8 mouse cellular contexts compared by ENCODE assay signal in genomic region chr3:89764119-89764724, GRCm38 (mm10). TPM values are rescaled to one million over a fixed set of nuclear protein-coding genes. Genes with fewer than 3 reads are reported as not detected.
DNase-seq lines count a peak whose midpoint lies in the region; ATAC-seq and TF ChIP-seq lines count a peak whose summit lies in the region.

TSS of gene Chrnb2 (minus strand) at chr3:89764632.

- no peaks in the 10 kb centered on the region for H3K9me3 ChIP-seq in heart, embryonic 12.5 days (replicated peaks)
- H3K9me3 ChIP-seq in liver, embryonic 11.5 days (ENCODE audit: control insufficient read depth, low read length) = no peaks in the 10 kb centered on the region

- 0 out of 2 replicates have a peak within 1 kb of the TSS, but pooled peaks have one; percentile 4 for H3K4me3 ChIP-seq in heart, embryonic 12.5 days
- H3K4me3 ChIP-seq in liver, embryonic 11.5 days (ENCODE audit: low read depth, low read length) = 0 out of 2 replicates have a peak within 1 kb of the TSS, but pooled peaks have one; percentile 3
- no peak within 1 kb of the TSS for H3K4me3 ChIP-seq in myocyte

- peak; percentile 88 for DNase-seq in CD4-positive, CD25-positive, alpha-beta regulatory T cell, adult 2 months (ENCODE audit: low read depth, low spot score)
- peak; percentile 73 for DNase-seq in brain, adult 2 months (ENCODE audit: low read depth, low spot score)
- DNase-seq in kidney, adult 9 months = peak; percentile 58
- DNase-seq in liver, embryonic 11.5 days (ENCODE audit: low spot score) = peak; percentile 84
- peak; percentile 84 for DNase-seq in splenic B cell, adult 2 months (ENCODE audit: low read depth, low spot score)

- H3K79me2 ChIP-seq in myocyte (ENCODE audit: control insufficient read depth, insufficient read depth) = no peaks in the 10 kb centered on the region

- no peak within 1 kb of the TSS for H3K27ac ChIP-seq in heart, embryonic 12.5 days (ENCODE audit: poor library complexity, severe bottlenecking)
- H3K27ac ChIP-seq in liver, embryonic 11.5 days (ENCODE audit: low read depth, low read length) = no peak within 1 kb of the TSS

- peak within 1 kb of the TSS; percentile 49 for H3K4me2 ChIP-seq in heart, embryonic 12.5 days
- peak within 1 kb of the TSS; percentile 48 for H3K4me2 ChIP-seq in liver, embryonic 11.5 days
- no peak within 1 kb of the TSS for H3K4me2 ChIP-seq in myocyte (ENCODE audit: low read depth)

- H3ac ChIP-seq in myocyte (ENCODE audit: control insufficient read depth, insufficient read length) = no peak within 1 kb of the TSS

- ATAC-seq in erythroblast, adult 5-6 weeks (replicated peaks; ENCODE audit: low FRiP score, poor library complexity, severe bottlenecking) = peak; percentile 56
- peak; percentile 73 for ATAC-seq in heart, embryonic 12.5 days (ENCODE audit: insufficient number of reproducible peaks, low FRiP score)
- ATAC-seq in liver, embryonic 11.5 days (replicated peaks; ENCODE audit: low FRiP score) = peak; percentile 75

- no peak for TF ChIP-seq POLR2A in myocyte (IDR thresholded peaks at IDR 0.05; ENCODE audit: insufficient read length, low read depth)

- H3K36me3 ChIP-seq in heart, embryonic 12.5 days = no peaks in the 10 kb centered on the region
- no peaks in the 10 kb centered on the region for H3K36me3 ChIP-seq in liver, embryonic 11.5 days (ENCODE audit: control insufficient read depth, insufficient read depth, low read length)
- H3K36me3 ChIP-seq in myocyte (ENCODE audit: control insufficient read depth, insufficient read depth) = no peaks in the 10 kb centered on the region
- no peaks in the 10 kb centered on the region; the same call in 1 of the 2 replicates for H3K36me3 ChIP-seq in splenic B cell, adult 2 months (ENCODE audit: control insufficient read depth, insufficient read depth, low read length, poor library complexity, severe bottlenecking)

- no peak within 1 kb of the TSS for H3K9ac ChIP-seq in heart, embryonic 12.5 days
- H3K9ac ChIP-seq in liver, embryonic 11.5 days (ENCODE audit: low read depth, low read length) = no peak within 1 kb of the TSS

- 0 out of 2 replicates have a peak, but pooled peaks cover 2% of the 10 kb centered on the region for H3K4me1 ChIP-seq in heart, embryonic 12.5 days (replicated peaks)
- no peaks in the 10 kb centered on the region for H3K4me1 ChIP-seq in liver, embryonic 11.5 days (replicated peaks; ENCODE audit: control insufficient read depth, insufficient read depth, low read length)

- peaks cover 50% of the 10 kb centered on the region for H3K27me3 ChIP-seq in heart, embryonic 12.5 days (replicated peaks)
- peaks cover 21% of the 10 kb centered on the region for H3K27me3 ChIP-seq in liver, embryonic 11.5 days (replicated peaks; ENCODE audit: control insufficient read depth, insufficient read depth, low read length)
- H3K27me3 ChIP-seq in myocyte (ENCODE audit: control insufficient read depth, insufficient read depth, insufficient read length) = peaks cover 32% of the 10 kb centered on the region
- H3K27me3 ChIP-seq in splenic B cell, adult 2 months (ENCODE audit: control insufficient read depth, insufficient read depth, low read length, poor library complexity, severe bottlenecking) = no peaks in the 10 kb centered on the region

- WGBS in heart, embryonic 12.5 days = 1% methylated on average over 36 of the region's 36 CpGs
- WGBS in liver, embryonic 11.5 days = 1% methylated on average over 36 of the region's 36 CpGs

TF ChIP-seq in myocyte, 11 proteins besides CTCF, POLR2A, EP300 and RAD21:
- no peak for TF ChIP-seq TCF12 (IDR thresholded peaks at IDR 0.05; ENCODE audit: insufficient read depth, poor library complexity, severe bottlenecking)
- TF ChIP-seq MYOG (IDR thresholded peaks at IDR 0.05; ENCODE audit: control insufficient read depth in 1 of 3, insufficient read depth in 1 of 3, insufficient read length in 2 of 3, low read depth in 2 of 3) = peak in 1 of 3 experiments; percentile 4
- no peak for TF ChIP-seq CEBPB (IDR thresholded peaks at IDR 0.05; ENCODE audit: insufficient read depth, poor library complexity, severe bottlenecking)
- peak in 1 of 3 experiments; percentile 2 for TF ChIP-seq MYOD1 (IDR thresholded peaks at IDR 0.05; ENCODE audit: control insufficient read depth in 1 of 3, insufficient read length in 2 of 3, low read depth in 2 of 3)
- TF ChIP-seq USF1 (IDR thresholded peaks at IDR 0.05; ENCODE audit: low read depth) = no peak
- peak; percentile 96 for TF ChIP-seq REST (IDR thresholded peaks at IDR 0.05; ENCODE audit: insufficient read depth, insufficient read length)

RNA-seq across cellular contexts. Expression of gene Chrnb2, which starts in this region (rescaled TPM):
- not detected in 2 replicates for total RNA-seq in erythroblast, adult 5-6 weeks (2015; ENCODE audit: low replicate concordance)
- total RNA-seq in erythroblast, adult 5-6 weeks (2017; ENCODE audit: low replicate concordance) = 0.09 and 0.84 TPM in 2 replicates
- polyA plus RNA-seq in heart, embryonic 12.5 days (2016; fragmentation: Nextera tagmentation; extraction: Ambion mirVana) = 0.32 and 0.36 TPM in 2 replicates
- polyA plus RNA-seq in liver, embryonic 11.5 days (2014; fragmentation: Nextera tagmentation; extraction: Ambion mirVana) = 0.34 and 0.36 TPM in 2 replicates
- polyA plus RNA-seq in myocyte (2012; fragmentation: generic; extraction: Trizol) = 0.42 TPM

Comparison
In these comparisons a context has a peak if more than half of its experiments do, and no peak if none do; other contexts are left out.
1. Peak in ATAC-seq in erythroblast, adult 5-6 weeks; RNA of the gene not detected or under 1 TPM.
2. Peak in ATAC-seq, H3K4me3 ChIP-seq and H3K4me2 ChIP-seq in heart, embryonic 12.5 days; RNA of the gene not detected or under 1 TPM.
3. Peak in DNase-seq, ATAC-seq, H3K4me3 ChIP-seq and H3K4me2 ChIP-seq in liver, embryonic 11.5 days; RNA of the gene not detected or under 1 TPM.